Mouse (Mus musculus) c-Kit-positive CD71-negative TER-119-negative erythroid progenitor cells, embryonic 14.5 days (primary cell): ENCODE results near the gene Gmppa.

Experiments
- DNase-seq: peaks from one replicate; pipeline ENCODE4 v3.0.0-alpha.2; 2013; ENCODE audit warnings: low read depth

The Gmppa gene

GRCm38 (mm10) chr1:75487405-75488161 lies 51.9 kb downstream of the Gmppa start:
- DNase-seq: no peak

- DNase-seq: no peak
Measured at GRCm38 (mm10) chr1:75490785-75491551, 55.2 kb downstream of the Gmppa start.

DNA sequence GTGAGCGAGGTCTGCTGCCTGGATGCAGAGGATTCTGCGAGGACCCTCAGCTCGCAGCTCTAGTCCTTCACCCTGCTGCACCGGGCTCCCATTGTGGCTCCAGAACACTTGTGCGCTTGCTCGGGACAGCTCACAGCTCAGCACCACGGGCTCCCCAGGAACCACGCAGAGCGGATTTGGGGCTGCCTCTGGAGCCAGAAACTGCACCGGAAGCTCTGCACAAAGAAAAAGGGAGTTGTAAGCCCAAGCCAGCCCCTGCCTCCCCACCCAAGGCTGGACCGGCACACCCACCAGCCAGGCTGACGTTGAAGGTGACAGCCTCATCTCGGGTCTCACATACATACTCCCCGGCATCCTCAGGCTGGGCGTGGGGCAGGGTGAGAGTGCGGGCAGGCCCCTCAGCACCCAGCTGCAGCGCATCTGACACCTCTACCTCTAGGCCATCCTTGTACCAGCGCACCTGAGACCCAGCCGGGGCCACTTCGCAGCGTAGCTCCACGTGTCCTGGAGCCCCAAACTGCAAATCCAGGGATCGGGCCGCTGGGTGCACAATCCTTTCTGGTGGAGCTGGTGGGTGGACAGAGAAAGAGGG lies 56.9 kb downstream of the Gmppa start:
- DNase-seq: no peak
